Mouse (Mus musculus) megakaryocyte, adult 5-6 weeks (primary cell): ENCODE data around the gene Fcer1g. TPM values are rescaled to one million over a fixed set of nuclear protein-coding genes. Genes with fewer than 3 reads are reported as not detected.
A peak's percentile ranks its signal among the peaks of the same experiment; 100 is the strongest.
"Not testable (repeated sequence)": the region's sequence is repeated elsewhere in the genome, so short reads cannot be mapped to it uniquely, and the experiment has no call there.

Experiments used
- ATAC-seq: 2 replicates; pipeline ENCODE4 v1.8.0; 2016; ENCODE audit warnings: mild to moderate bottlenecking, inconsistent platforms; ENCODE audit not compliant: poor library complexity, severe bottlenecking
- total RNA-seq, 2 experiments: library from RNA; stranded (forward) in 1 of 2; stranded (reverse) in 1 of 2; fragments of 153-499, 151-499 nt in 1 of 2; fragments of 221-1000, 200-1000 nt in 1 of 2; gene quantifications; 2 replicates each; pipeline versions ENCODE4 v1.2.3 to v1.2.4; 2015 to 2017

Gene Fcer1g
- total RNA-seq, 2 experiments from 2014 or later: 995 to 2,044 TPM

- peak; percentile 97 for ATAC-seq
Observed at GRCm38 (mm10) chr1:171246709-171247452, 12.7 kb upstream of the Fcer1g start.

- ATAC-seq: no peak
Observed at GRCm38 (mm10) chr1:171245353-171245752, 11.2 kb upstream of the Fcer1g start.

- ATAC-seq: not testable (repeated sequence)
Observed at GRCm38 (mm10) chr1:171241952-171242351, 7.8 kb upstream of the Fcer1g start.

- no peak for ATAC-seq
Observed at GRCm38 (mm10) chr1:171240911-171241310, 6.7 kb upstream of the Fcer1g start.

GRCm38 (mm10) chr1:171239992-171240744 is 6.0 kb upstream of the Fcer1g start:
- ATAC-seq: no peak

GRCm38 (mm10) chr1:171238463-171238862 is 4.3 kb upstream of the Fcer1g start:
- peak; percentile 72 for ATAC-seq

- no peak for ATAC-seq
Observed at GRCm38 (mm10) chr1:171237438-171237837, 3.3 kb upstream of the Fcer1g start.

- no peak for ATAC-seq
Observed at GRCm38 (mm10) chr1:171235791-171236190, 1.6 kb upstream of the Fcer1g start.

DNA sequence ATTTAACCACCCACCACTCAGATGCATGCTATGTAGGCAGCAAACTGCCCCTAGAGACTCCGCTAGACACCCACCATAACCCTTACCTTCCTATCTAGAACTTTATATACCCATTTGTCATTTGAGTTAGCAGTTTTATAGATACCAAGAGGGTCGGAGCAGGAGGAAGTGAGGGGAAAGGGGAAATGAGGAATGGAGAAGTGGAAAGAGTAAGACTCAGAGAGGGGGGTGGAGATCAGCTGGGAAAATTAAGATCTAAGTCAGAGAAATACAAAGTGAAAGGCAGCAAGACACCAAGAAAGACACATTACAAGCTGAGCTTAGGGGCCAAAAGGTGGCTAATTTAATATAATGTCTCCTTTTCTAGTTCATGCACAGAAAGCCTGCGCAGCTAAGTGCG is 373 bp upstream of the Fcer1g start:
- peak; percentile 37 for ATAC-seq

GRCm38 (mm10) chr1:171232800-171233730 is 1.1 kb downstream of the Fcer1g start:
- ATAC-seq: peak; percentile 25; the same call in 1 of the 2 replicates

GRCm38 (mm10) chr1:171232348-171232747 is 1.8 kb downstream of the Fcer1g start:
- ATAC-seq: no peak

- ATAC-seq: peak; percentile 54
Observed at GRCm38 (mm10) chr1:171231844-171232243, 2.3 kb downstream of the Fcer1g start.

DNA sequence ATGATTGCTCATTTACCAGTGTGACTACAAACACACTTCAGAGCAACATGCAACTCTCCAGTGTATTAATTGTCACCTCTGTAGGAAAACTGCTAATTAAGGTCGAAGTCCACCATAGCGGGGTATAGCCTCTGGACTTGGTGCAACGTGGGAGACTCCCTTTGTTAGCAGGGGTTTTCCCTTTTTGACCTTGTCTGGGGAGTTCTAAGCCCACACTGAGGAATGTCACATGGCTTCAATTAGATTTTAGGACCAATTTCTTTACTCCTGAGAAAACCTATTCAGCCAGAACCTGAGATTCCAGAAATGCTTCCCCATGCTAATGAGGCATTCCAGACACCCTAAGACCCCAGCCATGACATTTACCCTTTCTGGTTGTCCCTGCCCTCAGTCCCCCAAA is 4.0 kb downstream of the Fcer1g start:
- no peak for ATAC-seq

DNA sequence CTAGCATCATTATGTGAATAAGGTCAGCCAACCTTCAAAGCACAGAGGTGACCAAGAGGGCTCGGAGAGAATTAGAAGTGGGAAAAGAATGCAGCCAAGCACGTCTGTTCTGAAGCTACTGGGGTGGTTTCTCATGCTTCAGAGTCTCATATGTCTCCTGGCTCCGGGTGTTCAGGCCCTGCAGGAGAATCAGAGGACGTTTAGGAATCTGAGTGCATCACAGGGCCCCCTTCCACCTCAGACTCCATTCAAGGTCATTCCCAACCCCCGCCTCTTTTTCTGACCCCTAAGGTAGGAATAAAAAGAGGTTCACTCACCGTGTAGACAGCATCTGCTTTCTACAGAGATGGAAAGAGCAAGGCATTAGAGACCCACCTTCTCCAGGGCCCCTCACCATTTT is 4.4 kb downstream of the Fcer1g start:
- no peak for ATAC-seq

DNA sequence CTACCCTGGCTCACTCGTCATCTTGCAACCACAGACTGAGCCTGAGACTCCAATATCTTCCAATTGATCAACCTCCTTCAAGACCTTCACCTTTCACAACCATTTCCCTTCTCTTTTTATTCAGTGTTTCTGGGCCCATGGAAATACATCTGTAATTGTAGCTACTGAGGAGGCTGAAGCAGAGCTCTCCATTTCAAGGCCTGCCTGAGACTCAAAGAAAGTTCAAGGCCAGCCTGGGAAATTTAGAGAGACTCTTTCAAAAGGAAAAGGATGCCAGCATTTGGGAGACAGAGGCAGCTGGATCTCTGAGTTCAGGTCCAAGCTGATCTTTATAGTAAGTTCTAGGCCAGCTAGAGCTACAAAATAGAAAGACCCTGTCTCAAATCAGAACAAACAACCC is 6.3 kb downstream of the Fcer1g start:
- ATAC-seq: no peak

- ATAC-seq: no peak
Observed at GRCm38 (mm10) chr1:171226780-171227179, 7.4 kb downstream of the Fcer1g start.

GRCm38 (mm10) chr1:171224857-171225256 is 9.3 kb downstream of the Fcer1g start, which contains the start of gene Apoa2:
Gene Apoa2, plus strand, starts transcription at chr1:171225054.
- no peak for ATAC-seq

GRCm38 (mm10) chr1:171223796-171224195 is 10.4 kb downstream of the Fcer1g start:
- ATAC-seq: no peak

DNA sequence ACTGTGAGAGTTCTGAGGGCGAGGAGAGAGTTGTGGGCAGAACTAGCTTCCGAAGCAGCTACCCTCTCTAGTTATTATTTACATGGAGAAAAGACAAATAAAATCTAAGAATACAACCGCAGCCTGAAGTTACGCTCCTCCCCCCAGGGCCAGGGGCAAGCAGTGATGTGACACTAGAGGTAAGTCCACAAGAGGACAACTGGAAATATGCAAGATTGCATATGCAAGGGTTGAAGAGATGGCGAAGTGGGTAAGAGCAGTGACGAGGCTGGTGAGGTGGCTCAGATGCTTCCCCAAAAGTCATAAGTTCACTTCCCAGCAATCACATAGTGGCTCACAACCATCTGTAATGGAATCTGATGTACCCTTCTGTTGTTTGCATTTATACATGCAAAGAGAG is 11.0 kb downstream of the Fcer1g start:
- no peak for ATAC-seq

DNA sequence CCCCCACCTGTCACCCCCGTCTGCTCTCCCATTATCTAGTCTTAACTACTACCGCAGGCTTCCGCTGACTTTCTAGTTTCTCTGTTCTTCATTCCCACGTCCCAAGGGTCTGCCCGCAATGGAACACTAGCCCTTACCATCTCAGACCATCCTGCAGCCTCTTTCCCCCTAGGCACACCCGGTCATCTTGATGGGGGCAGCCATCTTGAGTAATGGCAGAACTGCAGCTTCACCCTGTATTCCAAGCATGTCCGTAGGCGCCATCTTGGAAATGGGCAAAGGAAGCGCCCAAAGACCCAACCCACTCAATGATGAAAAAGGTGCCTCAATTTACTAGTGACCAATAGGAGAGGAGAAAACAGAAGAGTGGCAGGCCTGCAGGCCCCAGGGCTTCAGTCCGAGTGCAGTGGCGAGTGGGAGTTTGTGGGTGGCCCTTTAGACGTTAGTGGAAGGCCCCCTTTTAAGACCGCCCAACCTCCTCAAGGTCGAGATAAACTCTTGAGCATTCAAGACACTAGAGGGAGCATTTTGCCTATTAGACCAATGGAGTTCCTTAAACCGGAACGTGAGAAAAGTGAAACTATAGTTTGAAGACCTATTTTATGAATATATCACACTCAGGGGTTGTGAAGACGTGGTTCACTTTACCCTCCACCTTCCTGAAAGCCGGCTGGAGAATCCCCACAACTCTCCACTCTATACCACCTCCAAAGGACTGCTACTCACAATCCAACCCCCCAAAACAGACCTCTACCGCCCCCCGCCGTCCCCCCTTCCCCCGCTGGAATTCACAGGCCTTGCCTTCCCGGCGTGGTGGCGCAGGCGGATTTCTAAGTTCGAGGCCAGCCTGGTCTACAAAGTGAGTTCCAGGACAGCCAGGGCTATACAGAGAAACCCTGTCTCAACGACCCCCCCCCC is 11.7 kb downstream of the Fcer1g start, which contains the start of gene Tomm40l:
Tomm40l (minus strand) TSS at position 277 of the 918 bp plus-strand sequence.
- ATAC-seq: peak; percentile 93
